Mouse (Mus musculus) embryonic facial prominence, embryonic 10.5 days (tissue): ENCODE measurements around the gene Barhl1. TPM values are rescaled to one million over a fixed set of nuclear protein-coding genes. Genes with fewer than 3 reads are reported as not detected.

Experiments
- DNase-seq: peaks from one replicate; pipeline ENCODE4 v3.0.0-alpha.2; 2017; ENCODE audit warnings: low spot score
- H3K27ac ChIP-seq: fragments of 300-500 bp; sonication (generic); replicated peaks from 2 replicates; pipeline ENCODE4 v1.5.1; 2016; ENCODE audit warnings: mild to moderate bottlenecking
- H3K27me3 ChIP-seq: fragments of 300-500 bp; sonication (generic); replicated peaks from 2 replicates; pipeline ENCODE4 v1.6.1; 2016; ENCODE audit warnings: low read depth, mild to moderate bottlenecking; ENCODE audit not compliant: poor library complexity, severe bottlenecking
- H3K36me3 ChIP-seq: fragments of 300-500 bp; sonication (generic); replicated peaks from 2 replicates; pipeline ENCODE4 v1.6.1; 2016; ENCODE audit warnings: mild to moderate bottlenecking, moderate library complexity
- H3K4me1 ChIP-seq: fragments of 300-500 bp; sonication (generic); 2 replicates; pipeline ENCODE4 v1.6.1; 2016
- H3K4me3 ChIP-seq: fragments of 300-500 bp; sonication (generic); 2 replicates; pipeline ENCODE4 v1.5.1; 2016; ENCODE audit warnings: mild to moderate bottlenecking, moderate library complexity
- H3K9me3 ChIP-seq: fragments of 300-500 bp; sonication (generic); 2 replicates; pipeline ENCODE4 v1.6.1; 2016; ENCODE audit warnings: mild to moderate bottlenecking
- WGBS: fragments of 180-500 bp; shearing (Covaris S2); methylation state at CpG from one replicate; pipeline ENCODE4 v1.1.7; 2016; 5-methylcytosine and 5-hydroxymethylcytosine counted together
- polyA plus RNA-seq: library from polyadenylated mRNA; unstranded; fragments of >200 nt; fragmentation: Nextera tagmentation; extraction: Ambion mirVana; gene quantifications from 2 replicates; pipeline ENCODE4 v1.2.1, GENCODE M21; 2016

The Barhl1 gene
- 1.2 and 1.4 TPM in 2 replicates for polyA plus RNA-seq

- Histone ChIP-seq H3K4me3 (peak within 1 kb of the TSS; percentile 40), H3K4me1 (peaks cover 17% of the 10 kb centered on the region), H3K27me3 (peaks cover 100% of the 10 kb centered on the region), H3K27ac (0 out of 2 replicates have a peak within 1 kb of the TSS, but pooled peaks have one; percentile 16), H3K36me3 (no peaks in the 10 kb centered on the region), H3K9me3 (no peaks in the 10 kb centered on the region)
- 1% methylated on average over 18 of the region's 18 CpGs for WGBS
- DNase-seq = no peak
Measured at GRCm38 (mm10) chr2:28916513-28916865, at the start of gene Barhl1. Gene Barhl1, minus strand, starts transcription at chr2:28916668.

- H3K4me1 ChIP-seq = peaks cover 16% of the 10 kb centered on the region
- H3K27ac ChIP-seq = no peak overlapping the region
- H3K36me3 ChIP-seq = no peaks in the 10 kb centered on the region
- H3K27me3 ChIP-seq = peaks cover 97% of the 10 kb centered on the region
- no peak for DNase-seq
- no peaks in the 10 kb centered on the region for H3K9me3 ChIP-seq
- 82% methylated on average over 6 of the region's 6 CpGs for WGBS
- no peak overlapping the region for H3K4me3 ChIP-seq
Measured at GRCm38 (mm10) chr2:28963565-28963964, 47.1 kb upstream of the Barhl1 start.

- WGBS = 74% methylated on average over 5 of the region's 5 CpGs
- peaks cover 97% of the 10 kb centered on the region for H3K27me3 ChIP-seq
- H3K36me3 ChIP-seq = no peaks in the 10 kb centered on the region
Measured at GRCm38 (mm10) chr2:28961636-28962035, 45.2 kb upstream of the Barhl1 start.

GRCm38 (mm10) chr2:28961024-28961585, 44.6 kb upstream of the Barhl1 start:
- Histone ChIP-seq H3K9me3 (no peaks in the 10 kb centered on the region), H3K27me3 (peaks cover 97% of the 10 kb centered on the region), H3K36me3 (no peaks in the 10 kb centered on the region), H3K27ac (no peak overlapping the region), H3K4me3 (no peak overlapping the region), H3K4me1 (peaks cover 6% of the 10 kb centered on the region)
- DNase-seq = no peak
- 85% methylated on average over 15 of the region's 15 CpGs for WGBS

More at GRCm38 (mm10) chr2:28961636-28962035, 45.2 kb upstream of the Barhl1 start:
- Histone ChIP-seq H3K4me1 (peaks cover 11% of the 10 kb centered on the region), H3K9me3 (no peaks in the 10 kb centered on the region), H3K4me3 (no peak overlapping the region), H3K27ac (no peak overlapping the region)
- DNase-seq = no peak

- no peak for DNase-seq
- Histone ChIP-seq H3K9me3 (no peaks in the 10 kb centered on the region), H3K4me1 (peaks cover 20% of the 10 kb centered on the region), H3K27me3 (peaks cover 87% of the 10 kb centered on the region), H3K4me3 (no peak overlapping the region), H3K27ac (no peak overlapping the region), H3K36me3 (no peaks in the 10 kb centered on the region)
- 87% methylated on average over 4 of the region's 4 CpGs for WGBS
Measured at GRCm38 (mm10) chr2:28956874-28957273, 40.4 kb upstream of the Barhl1 start.

GRCm38 (mm10) chr2:28954595-28954994, 38.1 kb upstream of the Barhl1 start:
- Histone ChIP-seq H3K4me3 (no peak overlapping the region), H3K27me3 (peaks cover 79% of the 10 kb centered on the region), H3K27ac (no peak overlapping the region), H3K4me1 (peaks cover 20% of the 10 kb centered on the region), H3K9me3 (no peaks in the 10 kb centered on the region), H3K36me3 (no peaks in the 10 kb centered on the region)
- WGBS = 80% methylated on average over 9 of the region's 9 CpGs
- DNase-seq = peak; percentile 36

GRCm38 (mm10) chr2:28952981-28953380, 36.5 kb upstream of the Barhl1 start:
- H3K4me1 ChIP-seq = peaks cover 25% of the 10 kb centered on the region
- no peaks in the 10 kb centered on the region for H3K9me3 ChIP-seq
- H3K4me3 ChIP-seq = no peak overlapping the region
- no peaks in the 10 kb centered on the region for H3K36me3 ChIP-seq
- H3K27ac ChIP-seq = no peak overlapping the region
- 34% methylated on average over 8 of the region's 8 CpGs for WGBS
- peaks cover 78% of the 10 kb centered on the region for H3K27me3 ChIP-seq
- DNase-seq = peak; percentile 52

GRCm38 (mm10) chr2:28946312-28946711, 29.8 kb upstream of the Barhl1 start:
- no peaks in the 10 kb centered on the region for H3K9me3 ChIP-seq
- no peaks in the 10 kb centered on the region for H3K36me3 ChIP-seq
- no peak for DNase-seq
- H3K4me1 ChIP-seq = peaks cover 40% of the 10 kb centered on the region
- H3K4me3 ChIP-seq = no peak overlapping the region
- 82% methylated on average over 3 of the region's 3 CpGs for WGBS
- peaks cover 88% of the 10 kb centered on the region for H3K27me3 ChIP-seq
- no peak overlapping the region for H3K27ac ChIP-seq

- Histone ChIP-seq H3K27ac (no peak overlapping the region), H3K4me3 (no peak overlapping the region), H3K27me3 (peaks cover 92% of the 10 kb centered on the region), H3K9me3 (no peaks in the 10 kb centered on the region), H3K36me3 (no peaks in the 10 kb centered on the region), H3K4me1 (peaks cover 40% of the 10 kb centered on the region)
- WGBS = 74% methylated on average over 6 of the region's 6 CpGs
- no peak for DNase-seq
Measured at GRCm38 (mm10) chr2:28945388-28945787, 28.9 kb upstream of the Barhl1 start.

GRCm38 (mm10) chr2:28943666-28944516, 27.4 kb upstream of the Barhl1 start:
- Histone ChIP-seq H3K4me3 (peak overlapping the region; percentile 18; the same call in 1 of the 2 replicates), H3K9me3 (no peaks in the 10 kb centered on the region), H3K36me3 (no peaks in the 10 kb centered on the region), H3K27me3 (peaks cover 93% of the 10 kb centered on the region), H3K27ac (no peak overlapping the region), H3K4me1 (peaks cover 53% of the 10 kb centered on the region)
- peak; percentile 37 for DNase-seq
- WGBS = 50% methylated on average over 30 of the region's 30 CpGs

GRCm38 (mm10) chr2:28938997-28939396, 22.5 kb upstream of the Barhl1 start:
- Histone ChIP-seq H3K27ac (no peak overlapping the region), H3K27me3 (peaks cover 74% of the 10 kb centered on the region)

GRCm38 (mm10) chr2:28930571-28930970, 14.1 kb upstream of the Barhl1 start:
- Histone ChIP-seq H3K4me1 (peaks cover 4% of the 10 kb centered on the region; the same call in 1 of the 2 replicates), H3K27ac (no peak overlapping the region), H3K9me3 (no peaks in the 10 kb centered on the region), H3K4me3 (no peak overlapping the region), H3K27me3 (peaks cover 64% of the 10 kb centered on the region), H3K36me3 (no peaks in the 10 kb centered on the region)
- DNase-seq = no peak
- 95% methylated on average over 3 of the region's 3 CpGs for WGBS

More at GRCm38 (mm10) chr2:28938997-28939396, 22.5 kb upstream of the Barhl1 start:
- Histone ChIP-seq H3K9me3 (no peaks in the 10 kb centered on the region), H3K4me3 (no peak overlapping the region), H3K4me1 (peaks cover 33% of the 10 kb centered on the region), H3K36me3 (no peaks in the 10 kb centered on the region)
- no peak for DNase-seq
- WGBS = 80% methylated on average over 7 of the region's 7 CpGs

GRCm38 (mm10) chr2:28923912-28924311, 7.4 kb upstream of the Barhl1 start:
- H3K27ac ChIP-seq = no peak overlapping the region
- no peaks in the 10 kb centered on the region for H3K36me3 ChIP-seq
- DNase-seq = peak; percentile 84
- WGBS = 4% methylated on average over 4 of the region's 4 CpGs
- H3K27me3 ChIP-seq = peaks cover 97% of the 10 kb centered on the region
- no peaks in the 10 kb centered on the region for H3K9me3 ChIP-seq
- no peaks in the 10 kb centered on the region for H3K4me1 ChIP-seq
- no peak overlapping the region for H3K4me3 ChIP-seq
